Mouse (Mus musculus): ENCODE measurements around the gene Zc3h4. TPM values are rescaled to one million over a fixed set of nuclear protein-coding genes. Genes with fewer than 3 reads are reported as not detected.

Zc3h4 gene
- total RNA-seq, 4 experiments from 2014 or later = 23.1 to 28.9 (median 26.7) TPM

DNA sequence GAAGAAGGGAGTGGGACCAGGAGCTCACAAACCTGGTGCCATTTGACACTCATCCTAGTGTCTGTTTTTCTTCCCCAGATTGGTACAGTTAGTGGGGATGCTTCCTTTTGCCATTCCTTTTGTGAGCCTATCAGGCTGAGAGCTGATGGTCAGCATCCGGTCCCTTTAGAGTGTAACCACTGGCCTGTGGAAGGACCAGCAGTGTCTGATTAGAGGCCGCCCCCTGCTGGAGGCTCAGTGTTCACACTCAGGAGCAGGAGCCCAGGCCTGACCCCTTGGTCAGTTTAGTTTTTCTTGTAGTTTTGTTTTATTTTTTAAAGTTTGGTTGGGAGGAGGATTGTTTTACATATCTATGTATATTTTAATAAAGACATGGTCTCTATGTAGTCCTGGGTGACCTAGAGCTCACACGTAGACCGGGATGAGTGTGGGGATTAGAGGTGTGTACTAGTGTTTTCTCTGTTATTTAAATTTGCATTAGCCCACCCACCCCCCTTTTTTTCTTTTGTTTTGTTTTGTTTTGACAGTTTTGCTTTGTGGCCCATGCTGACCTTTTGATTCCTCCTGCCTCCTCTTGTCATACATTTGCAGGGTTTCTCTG is 25.5 kb downstream of the Zc3h4 start:
- peak; percentile 62 to 75 for DNase-seq (ENCODE audit: low spot score in 2 of 2)

GRCm38 (mm10) chr7:16433352-16433971 is 32.8 kb downstream of the Zc3h4 start:
- no peak for DNase-seq (ENCODE audit: low spot score in 2 of 2)

DNA sequence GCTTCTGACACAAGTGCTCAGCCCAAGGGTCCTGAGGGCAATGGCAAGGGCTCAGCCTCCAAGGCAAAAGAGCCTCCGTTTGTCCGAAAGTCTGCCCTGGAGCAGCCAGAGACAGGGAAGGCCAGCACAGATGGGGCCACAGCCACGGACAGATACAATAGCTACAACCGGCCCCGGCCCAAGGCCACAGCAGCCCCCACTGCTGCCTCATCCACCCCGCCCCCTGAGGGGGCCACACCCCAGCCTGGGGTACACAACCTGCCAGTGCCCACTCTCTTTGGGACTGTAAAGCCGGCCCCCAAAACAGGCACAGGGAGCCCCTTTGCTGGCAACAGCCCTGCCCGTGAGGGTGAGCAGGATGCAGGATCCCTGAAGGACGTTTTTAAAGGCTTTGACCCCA is 34.4 kb downstream of the Zc3h4 start:
- DNase-seq (ENCODE audit: low spot score in 2 of 2) = no peak

- DNase-seq (ENCODE audit: low spot score in 2 of 2) = no peak
These were observed 40.5 kb downstream of the Zc3h4 start for GRCm38 (mm10) chr7:16441241-16441640.

DNA sequence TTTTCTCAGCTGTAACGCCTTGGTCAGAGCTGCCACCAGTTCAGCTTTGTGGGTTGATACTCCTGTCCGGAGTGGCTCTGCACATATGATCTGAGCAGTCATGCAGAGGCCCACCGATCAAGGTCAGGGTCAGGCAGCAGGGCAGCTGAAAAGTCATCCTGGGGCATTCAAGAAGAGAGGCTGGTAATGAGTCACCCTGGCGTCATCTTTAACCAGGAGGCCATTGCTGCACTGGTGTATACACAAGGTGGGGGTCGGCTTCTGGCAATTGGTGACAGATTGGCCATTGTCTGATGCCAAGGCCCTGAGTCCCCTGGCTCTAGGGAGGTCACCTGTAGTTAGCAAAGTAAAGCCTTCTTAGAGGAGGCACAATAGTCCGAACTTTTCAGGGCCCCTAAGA is 50.9 kb downstream of the Zc3h4 start:
- DNase-seq (ENCODE audit: low spot score in 2 of 2) = no peak

- DNase-seq (ENCODE audit: low spot score in 2 of 2) = peak; percentile 84 to 90
These were observed 51.9 kb downstream of the Zc3h4 start, which contains the start of gene Tmem160 for GRCm38 (mm10) chr7:16452587-16453073. TSS of gene Tmem160 (plus strand) at chr7:16452779.

DNA sequence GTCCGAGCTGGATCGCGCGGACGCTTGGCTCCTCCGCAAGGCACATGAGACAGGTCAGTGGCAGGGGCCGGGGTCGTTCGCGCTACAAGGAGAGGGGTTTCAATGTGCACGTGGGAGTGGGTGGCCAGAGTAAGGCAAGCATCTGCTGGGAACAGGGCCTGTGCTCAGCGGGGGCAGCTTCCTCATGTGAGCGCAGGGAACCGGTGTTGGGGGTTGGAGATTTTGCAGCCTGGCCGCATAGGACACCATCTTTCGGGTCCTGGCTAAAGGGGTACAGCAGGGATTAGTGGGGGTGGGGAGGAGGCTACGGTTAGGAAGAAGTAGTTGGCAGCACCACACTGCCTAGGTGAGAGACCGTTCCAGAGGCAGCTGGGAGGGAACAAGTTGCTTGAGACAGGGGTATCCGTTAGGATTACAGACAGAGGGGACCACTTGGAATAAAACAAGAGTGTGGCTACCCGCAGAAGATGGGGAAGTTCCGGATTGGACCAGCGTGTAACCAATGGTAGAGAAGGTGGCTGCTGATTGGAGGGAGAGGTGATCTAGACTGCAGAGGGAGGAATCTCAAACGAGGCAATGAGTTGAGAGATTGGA is 52.5 kb downstream of the Zc3h4 start:
- DNase-seq (ENCODE audit: low spot score in 2 of 2) = no peak

- no peak for DNase-seq (ENCODE audit: low spot score in 2 of 2)
These were observed 54.3 kb downstream of the Zc3h4 start for GRCm38 (mm10) chr7:16455016-16455415.

DNA sequence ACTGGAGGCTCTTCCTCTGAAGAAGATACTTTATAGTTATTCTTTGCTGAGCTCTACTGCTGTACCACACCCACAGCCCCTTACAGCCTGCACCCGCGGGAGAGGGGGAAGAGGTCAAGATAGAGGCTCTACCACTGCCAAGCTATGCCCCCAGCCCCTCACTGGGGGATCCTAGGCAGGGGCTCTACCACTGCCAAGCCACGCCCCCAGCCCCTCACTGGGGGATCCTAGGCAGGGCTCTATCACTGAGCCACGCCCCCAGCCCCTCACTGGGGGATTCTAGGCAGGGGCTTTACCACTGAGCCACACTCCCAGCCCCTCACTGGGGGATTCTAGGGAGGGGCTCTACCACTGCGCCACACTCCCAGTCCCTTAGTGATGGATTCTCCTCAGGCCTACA is 55.6 kb downstream of the Zc3h4 start:
- DNase-seq (ENCODE audit: low spot score in 2 of 2) = no peak

DNA sequence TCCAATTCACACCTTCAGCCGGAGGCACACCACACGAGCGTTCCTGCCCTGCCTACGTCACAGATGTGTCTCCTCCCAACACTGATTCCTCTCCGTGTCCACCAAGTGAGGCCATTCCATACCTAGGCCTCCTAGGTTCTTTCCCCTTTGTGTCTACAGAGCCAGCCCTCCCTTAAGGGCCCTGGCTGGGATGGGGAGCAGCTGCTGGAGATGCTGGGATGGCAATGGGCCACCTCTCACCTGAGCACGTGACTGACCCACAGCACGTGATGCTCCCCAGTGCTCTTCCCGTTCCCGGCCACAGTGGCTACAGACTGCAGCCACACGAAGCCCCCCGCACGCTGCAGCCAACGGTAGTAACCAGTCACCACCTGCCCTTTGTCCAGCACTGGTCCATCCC is 59.9 kb downstream of the Zc3h4 start:
- no peak for DNase-seq (ENCODE audit: low spot score in 2 of 2)

GRCm38 (mm10) chr7:16461151-16461550 is 60.4 kb downstream of the Zc3h4 start:
- DNase-seq (ENCODE audit: low spot score in 2 of 2) = no peak

GRCm38 (mm10) chr7:16461705-16462104 is 61.0 kb downstream of the Zc3h4 start:
- DNase-seq (ENCODE audit: low spot score in 2 of 2) = no peak

- DNase-seq (ENCODE audit: low spot score in 2 of 2) = peak; percentile 44 to 58
These were observed 62.5 kb downstream of the Zc3h4 start for GRCm38 (mm10) chr7:16463214-16463613.

DNA sequence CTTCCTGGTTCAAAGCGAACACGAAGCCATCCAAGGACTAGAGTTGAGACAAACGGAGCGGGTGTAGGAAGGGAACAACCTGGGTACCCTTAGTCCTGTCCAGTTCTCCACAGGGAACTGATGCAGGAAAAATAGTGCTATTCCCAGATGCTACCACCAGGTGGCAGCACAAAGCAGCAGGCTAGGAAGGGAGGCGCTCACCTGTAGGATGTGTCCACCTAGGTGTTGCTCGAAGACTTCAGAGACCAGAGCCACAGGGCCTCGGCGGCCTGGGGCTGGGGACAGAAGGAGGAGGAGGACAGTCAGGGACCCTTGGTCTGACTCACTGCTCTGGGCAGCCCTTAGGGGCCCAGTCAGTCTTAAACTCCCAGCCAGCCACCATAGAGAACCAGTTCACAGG is 64.5 kb downstream of the Zc3h4 start:
- DNase-seq (ENCODE audit: low spot score in 2 of 2) = peak in 1 of 2 experiments; percentile 37

- no peak for DNase-seq (ENCODE audit: low spot score in 2 of 2)
These were observed 64.9 kb downstream of the Zc3h4 start for GRCm38 (mm10) chr7:16465568-16465967.

DNA sequence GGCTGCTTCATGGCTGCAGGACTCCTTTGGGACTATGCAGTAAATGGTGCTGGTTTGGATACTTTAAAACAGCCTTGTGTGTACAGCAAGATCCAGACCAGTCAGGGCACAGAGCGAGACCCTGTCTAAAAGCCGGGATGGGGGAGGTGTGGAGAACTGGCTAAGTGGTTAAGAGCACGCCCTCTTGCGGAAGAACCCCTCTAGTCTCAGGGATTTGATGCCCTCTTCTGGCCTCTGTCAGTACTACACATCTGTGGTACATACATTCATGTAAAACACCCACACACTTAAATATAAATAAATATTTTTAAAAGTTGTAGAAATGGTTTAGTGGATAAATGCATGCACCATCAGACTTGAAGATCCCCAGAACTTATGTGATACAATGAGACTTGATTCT is 65.9 kb downstream of the Zc3h4 start:
- no peak for DNase-seq (ENCODE audit: low spot score in 2 of 2)

GRCm38 (mm10) chr7:16468115-16468514 is 67.4 kb downstream of the Zc3h4 start:
- no peak for DNase-seq (ENCODE audit: low spot score in 2 of 2)

DNA sequence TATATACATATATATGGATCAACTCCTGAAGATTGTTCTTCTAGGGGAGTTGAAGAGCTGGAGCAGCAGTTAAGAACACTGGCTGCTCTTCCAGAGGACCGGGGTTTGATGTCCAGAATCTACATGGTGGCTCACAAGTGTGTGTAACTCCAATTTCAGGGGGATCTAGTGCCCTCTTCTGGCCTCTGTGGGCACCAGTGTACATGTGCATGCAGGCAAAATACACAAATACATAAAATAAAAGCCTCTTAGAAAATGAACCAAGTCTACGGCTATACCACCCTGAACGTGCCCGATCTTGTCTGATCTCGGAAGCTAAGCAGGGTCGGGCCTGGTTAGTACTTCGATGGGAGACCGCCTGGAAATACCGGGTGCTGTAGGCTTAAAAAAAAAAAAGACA is 70.8 kb downstream of the Zc3h4 start:
- no peak for DNase-seq (ENCODE audit: low spot score in 2 of 2)

- DNase-seq (ENCODE audit: low spot score in 2 of 2) = no peak
These were observed 71.5 kb downstream of the Zc3h4 start for GRCm38 (mm10) chr7:16472116-16472709.

- DNase-seq (ENCODE audit: low spot score in 2 of 2) = no peak
These were observed 73.1 kb downstream of the Zc3h4 start for GRCm38 (mm10) chr7:16473847-16474246.

DNA sequence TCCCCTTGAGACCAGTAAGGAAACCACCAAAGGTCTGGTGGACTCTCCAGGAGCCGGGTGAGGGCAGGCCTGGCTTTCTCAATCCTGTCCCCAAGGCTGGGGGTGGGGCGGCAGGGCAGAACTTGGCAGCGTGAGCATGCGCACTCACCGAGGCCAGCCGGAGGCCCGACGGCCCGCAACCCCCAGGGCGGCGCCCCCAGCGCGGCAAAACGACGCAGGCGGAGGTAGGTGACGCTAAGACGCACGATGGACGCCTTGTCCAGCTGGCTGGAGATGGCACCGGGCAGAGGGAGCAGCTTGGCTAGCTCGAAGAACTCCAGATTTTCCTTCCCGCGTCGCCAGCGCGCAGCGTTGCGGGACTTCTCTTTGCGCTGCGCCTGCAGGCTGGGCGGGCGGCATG is 73.7 kb downstream of the Zc3h4 start:
- no peak for DNase-seq (ENCODE audit: low spot score in 2 of 2)

- DNase-seq (ENCODE audit: low spot score in 2 of 2) = no peak
These were observed 74.6 kb downstream of the Zc3h4 start for GRCm38 (mm10) chr7:16475321-16475720.
